In genomic region chr9:89706906-89707305, GRCm38 (mm10) we compare ENCODE assay signal across 10 mouse cellular contexts. TPM values are rescaled to one million over a fixed set of nuclear protein-coding genes. Genes with fewer than 3 reads are reported as not detected.
DNase-seq lines count a peak whose midpoint lies in the region; ATAC-seq and TF ChIP-seq lines count a peak whose summit lies in the region.
"Had no signal": no experiment of that assay in that cellular context is flagged by ENCODE, and none has a peak within 500 bp of the region (broad histone marks: within the 10 kb centered on the region; RNA-seq: fewer than 3 reads in every experiment).

No protein-coding gene starts in this region.

- H3K4me3 ChIP-seq in hindbrain, embryonic 14.5 days (replicated peaks; ENCODE audit: low read length): no peak overlapping the region
- no peak overlapping the region for H3K4me3 ChIP-seq in hindbrain, embryonic 16.5 days (ENCODE audit: low read length)
- no peak overlapping the region for H3K4me3 ChIP-seq in thymus, adult 2 months (ENCODE audit: control insufficient read depth, insufficient read depth, low read length)
- H3K4me3 ChIP-seq: liver, embryonic 13.5 days had no signal

- H3K4me1 ChIP-seq in hindbrain, embryonic 14.5 days (replicated peaks; ENCODE audit: control insufficient read depth, insufficient read depth, low read length): peaks cover 9% of the 10 kb centered on the region; the same call in 1 of the 2 replicates
- H3K4me1 ChIP-seq in hindbrain, embryonic 16.5 days (ENCODE audit: control insufficient read depth, insufficient read depth, low read depth, low read length): peaks cover 7% of the 10 kb centered on the region
- H3K4me1 ChIP-seq in thymus, adult 2 months (replicated peaks; ENCODE audit: control insufficient read depth, insufficient read depth, low read length): peaks cover 8% of the 10 kb centered on the region; the same call in 1 of the 2 replicates

- no peak overlapping the region for H3K27ac ChIP-seq in hindbrain, embryonic 14.5 days
- H3K27ac ChIP-seq in hindbrain, embryonic 16.5 days (ENCODE audit: low read depth, low read length): no peak overlapping the region
- H3K27ac ChIP-seq in thymus, adult 2 months (ENCODE audit: control insufficient read depth, insufficient read depth, low read length): no peak overlapping the region
- H3K27ac ChIP-seq: liver, embryonic 13.5 days had no signal

- H3K4me2 ChIP-seq in hindbrain, embryonic 14.5 days (replicated peaks): no peak overlapping the region
- H3K4me2 ChIP-seq in hindbrain, embryonic 16.5 days (ENCODE audit: low read length): no peak overlapping the region
- H3K4me2 ChIP-seq: liver, embryonic 13.5 days had no signal

- TF ChIP-seq CTCF in thymus, adult 2 months (IDR thresholded peaks at IDR 0.05; ENCODE audit: borderline replicate concordance, control insufficient read depth, extremely low read depth, insufficient read depth, low read length, poor library complexity): no peak

- TF ChIP-seq POLR2A in thymus, adult 2 months (IDR thresholded peaks at IDR 0.05; ENCODE audit: control insufficient read depth, extremely low read depth, insufficient read depth, low read length, poor library complexity): no peak

- 34% methylated on average over 4 of the region's 4 CpGs for WGBS in hindbrain, embryonic 14.5 days
- 18% methylated on average over 4 of the region's 4 CpGs for WGBS in hindbrain, embryonic 16.5 days
- 26% methylated on average over 4 of the region's 4 CpGs for WGBS in thymus, adult 2 months

- H3K36me3 ChIP-seq in hindbrain, embryonic 14.5 days (replicated peaks; ENCODE audit: control insufficient read depth, insufficient read depth): peaks cover under 1% of the 10 kb centered on the region; the same call in 1 of the 2 replicates
- H3K36me3 ChIP-seq in hindbrain, embryonic 16.5 days (ENCODE audit: control insufficient read depth, insufficient read depth, low read length): no peaks in the 10 kb centered on the region
- no peaks in the 10 kb centered on the region for H3K36me3 ChIP-seq in thymus, adult 2 months (ENCODE audit: control insufficient read depth, insufficient read depth, low read length)
- H3K36me3 ChIP-seq: liver, embryonic 13.5 days had no signal

- peak; percentile 63 for DNase-seq in hindbrain, embryonic 14.5 days (ENCODE audit: low spot score)
- DNase-seq in thymus, adult 2 months: peak; percentile 41
- DNase-seq in thymus, postnatal 36 days: no peak
- peak; percentile 44 for DNase-seq in embryo, embryonic 11 days
- DNase-seq in thymus, postnatal 25 days: peak; percentile 19
- no peak for DNase-seq in cerebellum, adult 8-10 months
- no peak for DNase-seq in heart, postnatal 25 days (ENCODE audit: low spot score)
- DNase-seq: liver, embryonic 13.5 days had no signal

- intact Hi-C loops in heart, postnatal 25 days (cut with DNase I): loop anchor here (5.0 to 10.0 kb wide), 2 partner anchors 85 to 268 kb away; no protein-coding TSS in a partner anchor

- H3K27me3 ChIP-seq in hindbrain, embryonic 14.5 days (ENCODE audit: control insufficient read depth, insufficient read depth, low read length): no peaks in the 10 kb centered on the region
- H3K27me3 ChIP-seq in hindbrain, embryonic 16.5 days (replicated peaks; ENCODE audit: control insufficient read depth, insufficient read depth, low read length): no peaks in the 10 kb centered on the region
- H3K27me3 ChIP-seq in thymus, adult 2 months (ENCODE audit: control insufficient read depth, insufficient read depth, low read length): no peaks in the 10 kb centered on the region
- H3K27me3 ChIP-seq: liver, embryonic 13.5 days had no signal

- H3K9ac ChIP-seq in hindbrain, embryonic 14.5 days: no peak overlapping the region
- H3K9ac ChIP-seq in hindbrain, embryonic 16.5 days (ENCODE audit: low read depth, low read length): no peak overlapping the region
- H3K9ac ChIP-seq: liver, embryonic 13.5 days had no signal

- no peaks in the 10 kb centered on the region for H3K9me3 ChIP-seq in hindbrain, embryonic 14.5 days (ENCODE audit: control insufficient read depth, low read length)
- no peaks in the 10 kb centered on the region for H3K9me3 ChIP-seq in hindbrain, embryonic 16.5 days (ENCODE audit: control insufficient read depth, low read length)
- H3K9me3 ChIP-seq: liver, embryonic 13.5 days had no signal

- no peak for ATAC-seq in hindbrain, embryonic 14.5 days (ENCODE audit: low FRiP score)
- no peak for ATAC-seq in hindbrain, embryonic 16.5 days

RNA-seq across cellular contexts. Expression of gene Tmed3, which starts 2.0 kb away (rescaled TPM):
- polyA plus RNA-seq in hindbrain, embryonic 14.5 days (2014; fragmentation: Nextera tagmentation; extraction: Ambion mirVana): 58.7 and 60.3 TPM in 2 replicates
- 65.5 and 65.9 TPM in 2 replicates for polyA plus RNA-seq in hindbrain, embryonic 16.5 days (2015; fragmentation: Nextera tagmentation; extraction: Ambion mirVana)
- 39.1 and 44.1 TPM in 2 replicates for polyA plus RNA-seq in thymus, adult 2 months (2012; rRNA removed)
- total RNA-seq in heart, postnatal 25 days (2021): 10 to 100 TPM; 21.2 to 28.0 TPM

RNA-seq across cellular contexts. Expression of gene Ankrd34c, which starts 31.4 kb away (rescaled TPM):
- polyA plus RNA-seq in hindbrain, embryonic 14.5 days (2014; fragmentation: Nextera tagmentation; extraction: Ambion mirVana): 0.88 and 1.2 TPM in 2 replicates
- polyA plus RNA-seq in hindbrain, embryonic 16.5 days (2015; fragmentation: Nextera tagmentation; extraction: Ambion mirVana): 0.87 and 0.89 TPM in 2 replicates
- not detected in 2 replicates for polyA plus RNA-seq in thymus, adult 2 months (2012; rRNA removed)
- total RNA-seq in heart, postnatal 25 days (2021): not detected
- polyA plus RNA-seq: liver, embryonic 13.5 days; stomach, embryonic 16.5 days had no signal

Comparison
In these comparisons a context has a peak if more than half of its experiments do, and no peak if none do; other contexts are left out.
1. DNase-seq: peak in hindbrain, embryonic 14.5 days (single experiment), thymus, adult 2 months (single experiment), embryo, embryonic 11 days (single experiment) and thymus, postnatal 25 days (single experiment); none in thymus, postnatal 36 days (0 of 2), cerebellum, adult 8-10 months (single experiment) and heart, postnatal 25 days (single experiment).